Mouse (Mus musculus) lung, postnatal 14 days (tissue): ENCODE results near the gene Srp9.

ENCODE experiments used
- DNase-seq: peaks from one replicate; pipeline ENCODE4 v3.0.0; 2021

Srp9 gene

GRCm38 (mm10) chr1:182107251-182107650, 17.3 kb upstream of the Srp9 start:
- DNase-seq = no peak

DNA sequence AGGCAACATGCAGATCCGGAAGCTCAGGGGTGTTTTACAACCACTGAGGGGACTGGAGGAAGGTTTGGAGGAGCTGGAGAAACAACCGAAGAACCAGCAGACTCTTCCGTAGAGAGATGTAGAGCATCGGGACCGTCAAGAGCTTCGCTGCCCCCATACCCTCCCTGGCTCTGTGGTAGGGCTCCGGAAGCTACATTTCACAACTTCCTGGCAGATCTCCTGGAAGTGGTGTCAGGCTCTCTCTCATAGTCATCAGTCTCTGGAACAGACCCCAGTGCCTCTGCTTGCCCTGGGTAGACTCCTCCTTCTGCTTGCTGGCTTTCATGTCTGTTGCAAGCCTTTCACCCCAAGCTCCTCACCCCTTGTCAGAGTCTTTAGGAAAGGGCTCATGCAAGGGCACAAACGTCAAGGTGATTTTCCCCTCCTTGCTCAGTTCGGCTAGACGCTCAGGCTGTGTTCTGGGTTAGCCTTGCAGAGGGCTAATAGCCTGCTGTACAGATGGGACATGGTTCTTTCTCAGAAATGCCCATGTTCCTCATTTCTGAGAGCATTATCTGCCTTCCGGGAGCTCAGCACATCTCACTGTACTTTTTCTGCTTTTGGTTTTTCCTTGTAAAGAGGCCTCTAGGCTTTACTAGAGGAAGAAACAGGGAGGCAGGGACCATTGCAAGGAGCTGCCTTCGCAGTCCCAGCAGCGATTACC, 16.0 kb upstream of the Srp9 start:
- DNase-seq = peak; percentile 65

GRCm38 (mm10) chr1:182110185-182110584, 14.4 kb upstream of the Srp9 start:
- DNase-seq = no peak

- DNase-seq = no peak
Measured at GRCm38 (mm10) chr1:182110708-182111385, 13.7 kb upstream of the Srp9 start.

DNA sequence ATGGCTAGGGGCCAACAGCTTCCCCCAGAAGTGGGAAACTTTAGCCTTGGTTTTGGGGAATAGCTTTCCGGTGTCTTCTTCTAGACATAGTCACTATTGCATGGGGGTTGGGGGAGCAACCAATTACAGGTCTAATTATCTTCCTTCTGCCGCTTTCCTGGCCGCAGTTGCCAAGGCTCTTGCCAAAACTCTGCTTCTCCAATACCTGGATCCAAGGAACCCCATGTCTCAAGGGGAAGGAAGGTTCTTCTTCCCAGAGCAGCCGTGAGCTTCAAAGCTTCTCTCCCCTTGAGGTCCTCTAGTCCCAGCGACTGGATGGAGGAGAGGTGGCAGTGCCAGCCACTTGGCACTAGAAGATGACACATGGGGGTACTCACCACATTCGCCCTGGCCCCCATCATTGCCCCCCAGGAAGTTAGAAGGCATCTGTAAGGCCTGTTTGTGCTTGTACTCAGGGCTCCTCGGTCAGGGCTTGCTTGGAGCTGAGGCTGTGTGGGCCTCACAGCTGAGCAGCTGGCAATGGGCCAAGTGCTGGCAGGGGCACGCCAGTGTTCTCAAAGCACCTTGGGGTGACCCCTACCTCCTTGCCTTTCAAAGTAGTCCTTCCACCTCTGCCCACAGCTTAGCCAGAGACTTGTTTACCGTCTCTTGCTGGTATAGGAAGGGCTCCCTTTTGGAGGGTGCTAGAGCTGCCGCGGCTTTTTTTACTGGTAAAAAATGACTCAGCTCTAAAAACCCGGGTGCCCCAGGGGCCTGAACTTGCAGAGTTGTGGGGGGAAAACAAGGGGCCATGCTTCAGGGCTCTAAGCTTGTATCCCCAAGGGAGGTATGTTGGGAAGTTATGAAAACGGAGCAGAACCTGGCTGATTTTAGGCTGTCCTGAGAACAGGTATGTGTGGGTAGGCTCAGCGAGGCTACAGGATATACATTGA, 12.9 kb upstream of the Srp9 start:
- DNase-seq = no peak

GRCm38 (mm10) chr1:182112385-182112784, 12.2 kb upstream of the Srp9 start:
- DNase-seq = no peak

- DNase-seq = no peak
Measured at GRCm38 (mm10) chr1:182113131-182113530, 11.4 kb upstream of the Srp9 start.

DNA sequence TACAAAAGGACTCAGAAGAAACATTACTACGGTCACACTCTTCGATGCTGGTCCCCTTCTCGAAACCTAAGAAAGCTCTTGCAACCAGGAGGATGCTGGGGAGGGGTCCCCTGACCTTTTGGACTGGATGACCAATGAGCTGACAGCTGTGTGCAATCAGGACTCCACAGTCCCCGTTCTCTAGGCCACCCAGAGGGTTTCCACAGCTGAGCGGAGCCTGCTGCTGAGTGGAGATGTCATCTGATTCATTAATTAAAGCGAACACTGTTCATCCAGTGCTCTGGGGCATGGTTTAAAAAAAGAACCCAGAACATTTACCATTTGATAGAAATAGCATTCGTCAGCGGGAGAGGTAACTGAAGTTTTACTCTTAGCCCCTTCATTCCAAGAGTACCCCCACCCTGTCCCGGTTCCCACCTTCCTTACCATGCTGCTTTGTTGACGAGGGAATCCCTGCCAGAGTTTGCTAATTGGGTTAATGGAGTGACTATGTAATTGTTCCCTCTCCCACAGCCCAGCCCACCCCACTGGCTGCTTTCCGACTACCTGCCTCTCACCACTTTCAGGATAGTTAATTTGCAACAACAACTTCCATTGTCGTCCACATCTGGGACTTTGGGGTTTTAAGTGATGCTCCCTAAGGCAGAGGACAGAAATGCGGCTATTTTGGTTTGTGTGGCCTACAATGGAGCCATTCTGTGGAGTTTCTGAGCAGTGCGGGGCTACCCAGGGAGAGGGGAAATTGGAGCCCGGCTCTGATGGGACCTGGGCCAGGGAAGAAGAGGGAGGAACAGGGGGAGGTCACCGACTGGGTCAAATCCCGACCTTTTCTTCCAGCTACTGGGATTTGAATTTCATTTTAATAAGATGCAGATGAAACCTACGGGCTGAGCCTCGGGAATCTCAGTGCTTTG, 10.7 kb upstream of the Srp9 start:
- no peak for DNase-seq

DNA sequence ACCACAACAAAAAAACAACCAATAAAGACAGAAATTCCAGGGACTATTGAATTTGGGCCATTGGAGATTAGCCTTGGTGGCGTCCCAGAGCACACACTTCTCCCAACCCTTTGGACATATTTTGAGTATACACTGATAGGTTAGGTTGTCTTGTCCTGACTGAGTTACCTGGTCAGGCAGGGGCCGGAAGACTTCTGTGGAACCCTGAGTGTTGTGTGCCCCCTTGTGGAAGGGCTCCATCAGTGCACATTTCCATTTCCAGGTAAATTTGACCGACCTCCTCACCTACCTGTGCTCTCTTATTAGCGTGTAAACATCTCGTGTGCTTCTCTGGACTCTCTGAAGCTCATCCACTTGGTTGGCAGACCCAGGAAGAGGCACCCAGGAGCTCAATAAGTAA, 9.3 kb upstream of the Srp9 start:
- DNase-seq = peak; percentile 62

GRCm38 (mm10) chr1:182115651-182116408, 8.7 kb upstream of the Srp9 start:
- peak; percentile 73 for DNase-seq

DNA sequence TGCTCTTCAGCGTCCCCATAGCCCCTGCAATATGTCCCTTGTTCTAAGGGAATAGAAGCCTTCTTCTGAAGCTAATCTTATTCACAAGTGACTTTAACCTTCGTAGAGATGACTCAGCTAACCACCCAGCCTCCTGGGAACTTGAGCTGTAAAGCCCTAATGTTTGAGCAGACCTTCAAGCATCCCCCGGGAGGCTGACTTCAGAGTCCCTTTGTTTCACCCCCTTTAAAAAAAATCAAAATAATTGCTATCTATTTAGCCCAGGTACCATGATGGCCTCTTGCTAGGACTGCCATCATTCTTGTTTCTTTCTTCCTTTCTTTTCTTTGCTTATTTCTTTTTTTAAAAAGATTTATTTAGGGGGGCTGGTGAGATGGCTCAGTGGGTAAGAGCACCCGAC, 2.1 kb upstream of the Srp9 start:
- no peak for DNase-seq

- DNase-seq = peak; percentile 82
Measured at GRCm38 (mm10) chr1:182124924-182125368, 409 bp downstream of the Srp9 start.

GRCm38 (mm10) chr1:182130830-182131229, 6.3 kb downstream of the Srp9 start:
- peak; percentile 44 for DNase-seq

DNA sequence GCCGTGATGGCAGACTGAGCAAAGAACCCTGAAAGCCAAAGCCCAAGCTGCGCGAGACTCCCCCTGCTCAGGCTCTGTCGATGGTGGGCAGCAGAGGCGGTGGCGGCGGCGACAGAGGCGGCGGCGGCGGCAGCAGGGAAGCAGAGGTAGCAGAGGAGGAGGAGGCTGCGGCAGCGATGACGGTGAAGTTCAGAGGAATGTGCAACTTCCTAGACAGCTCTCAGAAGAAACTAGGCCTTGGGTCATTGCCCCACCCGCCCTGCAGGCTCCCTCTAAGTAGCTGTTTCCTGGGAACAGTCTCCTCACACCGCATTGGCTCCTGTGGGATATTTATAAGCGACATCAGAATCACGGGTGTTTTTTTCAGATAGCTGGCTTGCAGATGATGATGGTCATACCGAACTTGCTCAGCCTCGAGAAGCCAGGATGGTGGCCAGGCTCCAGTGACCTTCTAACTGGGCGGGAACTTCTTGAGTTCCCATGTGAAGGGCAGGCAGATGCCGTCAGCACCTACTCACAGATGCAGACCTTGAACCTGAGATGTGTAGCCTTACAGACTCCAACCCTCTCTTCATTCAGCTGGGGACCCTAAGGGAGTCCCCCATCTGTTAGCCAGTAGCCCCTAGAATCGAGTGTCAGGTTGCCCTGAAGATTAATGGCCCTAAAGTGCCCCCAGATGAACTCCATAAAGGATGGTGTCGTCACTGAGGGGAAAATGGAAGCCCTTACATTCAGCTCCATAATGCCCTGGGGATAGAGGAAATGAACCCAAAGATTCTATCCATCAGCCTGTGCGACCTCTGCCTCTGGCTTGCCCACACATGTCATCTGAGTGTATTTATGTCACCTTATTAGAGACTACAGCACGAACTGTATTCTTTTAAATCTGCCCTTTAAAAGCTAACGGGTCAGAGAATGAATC, 12.9 kb downstream of the Srp9 start:
- DNase-seq = no peak

DNA sequence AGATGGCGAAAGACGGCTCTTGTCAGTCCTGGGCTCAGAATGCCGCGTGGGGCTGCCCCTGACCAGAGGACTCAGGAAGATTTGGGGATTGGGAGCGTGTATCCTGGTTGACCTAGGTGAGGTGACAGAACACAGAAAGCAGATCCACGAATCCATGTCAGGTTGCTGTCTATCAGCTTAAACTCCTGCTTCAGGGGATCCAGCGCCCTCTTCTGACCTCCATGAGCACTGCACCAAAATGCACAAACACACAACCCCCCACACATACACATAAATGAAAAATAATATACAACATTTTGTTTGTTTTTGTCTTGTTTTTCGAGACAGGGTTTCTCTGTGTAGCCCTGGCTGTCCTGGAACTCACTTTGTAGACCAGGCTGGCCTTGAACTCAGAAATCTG, 13.6 kb downstream of the Srp9 start:
- DNase-seq = no peak

GRCm38 (mm10) chr1:182139937-182140336, 15.4 kb downstream of the Srp9 start:
- DNase-seq = no peak

DNA sequence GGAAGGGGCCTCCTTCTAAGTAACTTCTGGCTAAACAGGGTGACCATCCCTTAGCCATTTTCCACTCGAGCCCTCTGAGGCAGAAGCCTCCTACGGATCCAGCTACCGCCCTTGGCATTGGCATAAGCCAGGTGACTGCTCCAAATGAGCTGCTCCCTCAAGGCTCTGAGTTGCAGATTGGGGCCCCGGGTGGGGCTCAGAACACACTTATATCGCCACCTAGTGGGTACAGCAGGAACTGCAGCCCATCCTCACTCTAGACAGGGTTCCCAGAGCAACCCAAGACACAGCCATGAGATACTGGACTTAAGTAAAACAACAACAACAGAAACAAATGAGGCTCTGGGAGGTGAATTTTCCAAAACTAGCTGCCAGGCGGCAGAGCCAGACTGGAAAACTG, 15.8 kb downstream of the Srp9 start:
- DNase-seq = peak; percentile 87

DNA sequence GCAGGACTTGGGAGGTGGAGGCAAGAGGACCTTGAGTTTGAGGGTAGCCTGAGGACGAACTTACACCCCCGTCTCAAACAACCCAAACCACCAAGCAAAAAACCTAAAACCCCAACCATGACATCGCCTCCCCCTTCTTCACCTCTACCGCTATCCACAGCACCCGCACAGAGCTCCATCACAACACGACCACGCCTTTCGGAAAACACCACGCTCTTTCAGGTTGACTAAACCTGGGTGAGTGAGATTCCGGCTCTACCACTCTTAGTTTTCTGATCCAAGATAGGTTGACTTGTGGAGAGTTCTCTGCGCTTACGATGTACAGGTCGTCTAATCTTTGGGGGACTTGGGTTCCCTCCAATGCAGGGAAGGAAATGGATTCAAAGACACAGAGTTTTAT, 18.2 kb downstream of the Srp9 start:
- no peak for DNase-seq

DNA sequence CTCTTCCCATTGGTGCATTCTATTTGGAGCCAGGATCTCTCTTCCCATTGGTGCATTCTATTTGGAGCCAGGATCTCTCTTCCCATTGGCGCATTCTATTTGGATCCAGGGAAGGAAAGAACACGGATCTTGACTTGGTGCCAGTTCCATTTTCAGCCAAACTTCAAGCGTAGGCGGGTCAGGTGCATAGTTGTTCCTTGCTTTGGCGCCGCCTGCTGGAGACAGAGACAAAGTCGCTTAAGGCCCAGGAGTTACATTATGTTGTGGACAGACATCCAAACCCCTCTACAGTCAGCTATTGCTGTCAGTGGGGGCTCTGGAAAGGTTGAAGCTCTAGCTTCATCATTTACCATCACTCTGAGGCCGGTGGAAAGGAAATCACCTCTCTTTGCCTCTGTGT, 18.8 kb downstream of the Srp9 start:
- no peak for DNase-seq

DNA sequence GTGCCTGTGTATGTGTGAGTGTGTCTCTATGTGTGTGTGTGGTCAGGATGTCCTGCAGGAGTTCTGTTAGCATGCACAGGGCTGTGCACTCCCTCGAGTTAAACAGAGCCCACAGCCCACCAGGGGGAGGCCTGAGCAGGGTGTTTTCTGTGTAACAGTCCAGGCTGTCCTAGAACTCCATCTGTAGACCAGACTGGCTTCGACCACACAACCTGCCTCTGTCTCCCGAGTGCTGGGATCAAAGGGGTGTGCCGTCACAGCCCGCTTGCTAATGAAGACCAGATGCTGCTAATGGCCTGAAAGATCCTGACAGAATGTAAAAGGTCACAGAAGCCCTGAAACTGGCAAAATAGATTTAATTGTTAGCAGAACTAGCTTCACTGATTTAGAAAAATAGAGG, 21.0 kb downstream of the Srp9 start:
- no peak for DNase-seq
